Mouse (Mus musculus) embryo, embryonic 10.5 days (tissue): ENCODE results near the gene Awat1.

Experiments used
- DNase-seq: peaks from one replicate; pipeline ENCODE4 v3.0.0-alpha.2; 2015; ENCODE audit warnings: low spot score

Awat1 gene

GRCm38 (mm10) chrX:100571951-100572350 is at the start of gene Awat1:
TSS of gene Awat1 (plus strand) at chrX:100572251.
- no peak for DNase-seq

- DNase-seq = no peak
These were observed 47.6 kb upstream of the Awat1 start, which contains the start of gene Dgat2l6 for GRCm38 (mm10) chrX:100524471-100524870. TSS of gene Dgat2l6 (plus strand) at chrX:100524838.

- DNase-seq = no peak
These were observed 16.0 kb upstream of the Awat1 start for GRCm38 (mm10) chrX:100556026-100556425.

- no peak for DNase-seq
These were observed 6.4 kb upstream of the Awat1 start for GRCm38 (mm10) chrX:100565696-100566095.

GRCm38 (mm10) chrX:100594791-100595190 is 22.7 kb downstream of the Awat1 start, which contains the start of gene P2ry4:
TSS of gene P2ry4 (minus strand) at chrX:100594869.
- DNase-seq = no peak

GRCm38 (mm10) chrX:100597439-100597838 is 25.4 kb downstream of the Awat1 start:
- peak; percentile 54 for DNase-seq

GRCm38 (mm10) chrX:100599755-100600154 is 27.7 kb downstream of the Awat1 start:
- no peak for DNase-seq

GRCm38 (mm10) chrX:100605314-100605713 is 33.3 kb downstream of the Awat1 start, which contains the start of gene Arr3:
TSS of gene Arr3 (plus strand) at chrX:100605497.
- no peak for DNase-seq

GRCm38 (mm10) chrX:100618488-100618887 is 46.4 kb downstream of the Awat1 start:
- DNase-seq = no peak

- peak; percentile 2 for DNase-seq
These were observed 49.3 kb downstream of the Awat1 start for GRCm38 (mm10) chrX:100621366-100621765.

- no peak for DNase-seq
These were observed 52.2 kb downstream of the Awat1 start for GRCm38 (mm10) chrX:100624242-100624641.

GRCm38 (mm10) chrX:100625146-100625545 is 53.1 kb downstream of the Awat1 start:
- peak; percentile 12 for DNase-seq

GRCm38 (mm10) chrX:100625546-100625801 is 53.4 kb downstream of the Awat1 start, which contains the start of gene Kif4:
TSS of gene Kif4 (plus strand) at chrX:100625737.
- DNase-seq = no peak

GRCm38 (mm10) chrX:100625802-100626793 is 54.0 kb downstream of the Awat1 start, which contains the start of gene Pdzd11:
TSS of gene Pdzd11 (minus strand) at chrX:100626568.
- peak; percentile 95 for DNase-seq
